Mouse (Mus musculus) layer of hippocampus, postnatal 14 days (tissue): ENCODE measurements at regions not wholly inside any gene's neighbourhood (a gene's known extent, or its start where the extent isn't known, plus 50 kb on each side); places are given as distances from the start of the nearest gene placed in this dataset.
A peak's percentile ranks its signal among the peaks of the same experiment; 100 is the strongest.
"Not testable (repeated sequence)": the region's sequence is repeated elsewhere in the genome, so short reads cannot be mapped to it uniquely, and the experiment has no call there.

Source experiments
- DNase-seq, 2 experiments: peaks; one replicate each; pipeline ENCODE4 v3.0.0; 2021 to 2022; ENCODE audit warnings: low spot score in 2 of 2, mixed read lengths in 1 of 2

DNA sequence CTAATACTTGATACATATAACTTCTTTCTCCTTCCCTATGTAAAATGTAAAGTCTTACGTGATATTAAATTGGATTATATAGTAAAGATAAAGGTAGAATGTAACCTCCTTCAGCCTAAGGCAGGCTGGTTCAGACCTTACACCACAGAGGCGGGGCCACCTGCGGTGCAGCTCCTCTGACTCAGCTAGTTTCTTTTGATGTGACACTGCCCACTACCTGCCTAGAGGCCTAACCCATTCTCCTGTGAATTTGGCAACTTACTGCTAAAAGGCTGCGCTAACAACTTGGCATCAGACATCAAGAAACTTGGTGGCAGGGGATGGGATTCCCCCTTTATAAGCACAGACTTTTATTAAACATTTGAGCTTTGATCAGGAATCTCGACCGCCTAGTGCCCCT is 74.5 kb downstream of the Aasdhppt start:
- DNase-seq, result no peak

DNA sequence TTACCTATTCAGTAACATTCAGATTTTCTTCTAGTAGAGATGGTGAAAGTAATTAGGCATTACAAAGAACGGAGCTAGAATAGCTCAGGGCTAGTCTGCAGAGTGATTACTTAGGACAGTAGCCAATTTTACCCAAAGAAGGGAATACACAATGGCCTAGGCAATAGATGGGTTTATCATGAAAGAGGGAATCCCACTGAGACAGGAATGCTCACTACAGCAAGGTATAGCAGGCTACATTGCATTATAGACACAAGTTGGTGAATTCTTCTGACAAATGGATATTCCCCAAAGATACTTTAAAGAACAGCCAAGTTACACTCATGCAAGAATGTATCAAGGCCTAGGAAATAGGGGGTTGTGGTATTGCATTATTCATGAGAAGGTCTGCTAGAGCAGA is 94.7 kb downstream of the Aasdhppt start:
- not testable (repeated sequence) for DNase-seq

DNA sequence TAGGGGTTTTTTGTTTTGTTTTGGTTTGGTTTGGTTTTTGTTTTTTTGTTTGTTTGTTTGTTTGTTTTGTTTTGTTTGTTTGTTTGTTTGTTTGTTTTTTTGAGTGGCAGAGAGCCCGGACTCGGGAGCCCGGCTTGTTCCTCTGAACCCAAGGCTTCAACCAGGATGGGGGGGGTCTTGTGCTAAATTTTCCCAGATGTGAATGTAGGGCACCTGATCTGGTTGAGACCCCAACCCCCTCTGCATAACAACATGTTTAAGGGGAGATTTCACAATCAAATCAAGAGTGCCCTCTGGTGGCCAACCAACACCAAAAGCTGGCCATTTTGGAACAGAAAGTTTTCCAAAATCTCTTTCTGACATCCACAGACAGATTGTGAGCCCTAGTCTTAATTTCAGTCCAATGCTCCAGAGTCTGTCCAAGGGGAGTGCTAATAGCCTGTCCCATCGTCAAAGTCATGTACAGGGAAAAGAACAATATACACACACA is 99.2 kb downstream of the Aasdhppt start:
- DNase-seq, result peak in 1 of 2 experiments; percentile 10

DNA sequence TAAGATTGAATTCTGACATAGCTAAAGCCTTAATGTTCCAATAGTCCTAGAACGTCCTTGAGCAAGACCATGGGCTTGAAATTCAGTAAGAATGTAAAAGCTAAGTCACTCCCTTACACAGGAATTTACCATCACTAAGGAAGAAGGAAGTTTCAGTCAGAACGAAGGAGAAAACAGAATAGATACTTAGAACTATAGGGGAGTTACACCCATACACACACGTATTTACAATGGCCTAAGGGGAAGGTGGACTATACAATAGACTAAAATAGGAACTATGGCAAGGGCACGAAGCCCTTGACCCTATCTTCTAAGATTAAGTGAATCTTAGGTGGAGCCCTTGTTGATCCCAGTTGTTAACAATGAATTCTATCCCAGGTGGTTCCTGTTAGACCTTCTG is 116.5 kb downstream of the Aasdhppt start:
- DNase-seq, result not testable (repeated sequence)

DNA sequence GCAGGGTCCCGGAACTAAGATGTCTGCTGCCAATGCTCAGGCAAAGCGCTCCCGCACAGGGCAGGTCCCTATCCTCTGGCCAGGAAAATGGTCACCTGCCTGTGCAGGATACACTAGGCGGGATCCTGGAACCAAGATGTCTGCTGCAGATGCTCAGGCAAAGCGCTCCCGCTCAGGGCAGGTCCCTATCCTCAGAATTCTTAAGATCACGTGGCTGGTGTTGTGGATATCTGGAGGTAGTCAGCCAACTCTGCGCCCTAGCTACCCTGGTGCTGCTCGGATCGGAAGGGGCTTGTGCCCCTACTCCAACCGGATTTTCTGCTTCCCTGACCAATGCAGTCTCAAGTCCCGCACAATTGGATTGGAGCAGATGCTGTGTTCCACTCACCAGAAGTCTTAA is 153.3 kb downstream of the Aasdhppt start:
- DNase-seq, result not testable (repeated sequence)

DNA sequence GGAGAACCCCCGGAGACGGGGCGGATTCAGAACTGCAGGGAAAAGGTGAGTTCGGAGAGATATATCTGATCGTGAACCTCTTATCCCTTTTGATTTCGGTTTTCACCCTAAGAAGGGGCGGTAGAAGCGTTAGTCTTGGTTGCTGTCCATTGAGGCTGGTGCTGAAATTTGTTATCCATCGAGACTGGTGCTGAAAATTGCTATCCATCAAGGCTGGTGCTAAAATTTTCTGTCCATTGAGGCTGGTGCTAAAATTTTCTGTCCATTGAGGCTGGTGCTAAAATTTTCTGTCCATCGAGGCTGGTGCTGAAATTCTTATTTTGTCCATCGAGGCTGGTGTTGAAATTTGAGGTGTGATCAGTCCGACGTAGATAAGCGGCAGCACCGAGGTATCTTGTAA is 170.4 kb downstream of the Aasdhppt start:
- not testable (repeated sequence) for DNase-seq

DNA sequence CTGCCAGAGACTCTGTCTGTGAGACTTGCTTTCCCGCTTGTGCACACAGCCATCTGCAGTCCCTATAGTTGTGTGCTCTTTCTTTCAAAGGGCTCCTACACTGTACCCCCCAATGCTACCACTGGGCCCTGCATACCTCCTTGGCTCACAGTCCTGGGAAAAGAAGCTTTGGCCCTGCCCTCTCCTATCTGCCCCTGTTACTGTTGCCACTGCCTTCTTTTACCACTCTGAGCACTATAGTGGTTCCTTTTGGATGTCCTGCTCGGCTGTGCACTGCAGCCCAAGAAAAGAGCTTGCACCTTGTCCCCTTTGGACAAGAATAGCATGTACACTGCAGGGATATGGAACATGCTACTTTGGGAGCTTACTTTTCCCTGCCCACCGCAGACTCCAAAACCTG is 216.8 kb downstream of the Aasdhppt start:
- DNase-seq, result no peak

DNA sequence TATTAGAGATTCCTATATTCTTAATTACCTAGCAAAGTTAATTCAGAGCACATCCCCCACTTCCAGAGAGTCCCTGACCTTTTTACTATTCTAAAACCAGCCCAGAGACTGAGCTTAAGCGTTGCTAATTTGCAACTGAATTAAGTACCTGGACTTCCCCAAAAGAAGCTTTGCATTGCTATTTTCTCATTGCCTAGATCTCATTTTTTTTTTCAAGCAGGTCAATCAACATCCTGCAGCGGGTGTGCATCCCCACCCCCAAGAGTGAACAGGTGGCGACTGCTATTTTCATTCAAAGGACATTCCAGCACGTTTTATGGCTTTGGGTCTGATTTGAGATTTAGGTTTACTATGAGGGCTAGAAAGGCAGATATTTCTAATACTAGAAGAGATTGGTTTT is 226.6 kb downstream of the Aasdhppt start:
- DNase-seq, result not testable (repeated sequence)

DNA sequence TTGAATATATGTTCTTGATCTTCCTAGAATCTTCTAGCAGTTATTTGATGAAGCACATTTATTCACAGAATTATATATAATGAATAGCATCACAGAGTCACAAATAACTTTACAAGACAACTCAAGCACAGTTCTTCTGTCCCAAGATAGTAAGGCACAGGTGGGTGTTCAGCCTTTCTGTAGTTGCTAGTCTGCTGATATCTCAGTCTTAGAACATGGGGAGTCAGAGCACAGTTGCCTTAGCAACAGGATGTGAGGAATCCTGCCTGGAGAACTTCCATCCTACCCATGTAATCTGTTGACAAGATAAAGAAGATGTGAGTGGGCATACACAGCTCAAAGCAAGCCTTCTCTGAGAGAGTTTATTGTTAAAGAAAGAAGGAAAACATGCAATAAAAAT is 248.2 kb downstream of the Aasdhppt start:
- DNase-seq, result no peak

DNA sequence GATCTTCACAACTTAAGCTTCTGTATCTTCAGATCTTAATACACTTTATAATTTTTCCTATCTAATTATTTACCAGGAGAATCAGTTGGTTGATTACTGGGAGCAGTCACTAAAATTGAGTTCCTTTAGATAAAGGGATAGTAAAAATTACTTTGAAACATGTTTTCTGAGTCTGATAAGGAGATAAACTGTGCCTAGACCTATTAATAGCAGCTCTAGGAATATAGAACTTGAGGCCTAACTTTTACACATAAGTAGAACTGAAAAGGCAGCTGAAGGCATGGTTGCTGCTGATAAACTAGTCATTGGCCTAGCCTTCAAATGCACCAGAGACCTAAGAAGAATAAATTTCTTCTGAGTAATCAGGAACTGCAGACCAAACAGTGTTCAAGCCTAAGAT is 260.5 kb downstream of the Aasdhppt start:
- DNase-seq, result no peak

DNA sequence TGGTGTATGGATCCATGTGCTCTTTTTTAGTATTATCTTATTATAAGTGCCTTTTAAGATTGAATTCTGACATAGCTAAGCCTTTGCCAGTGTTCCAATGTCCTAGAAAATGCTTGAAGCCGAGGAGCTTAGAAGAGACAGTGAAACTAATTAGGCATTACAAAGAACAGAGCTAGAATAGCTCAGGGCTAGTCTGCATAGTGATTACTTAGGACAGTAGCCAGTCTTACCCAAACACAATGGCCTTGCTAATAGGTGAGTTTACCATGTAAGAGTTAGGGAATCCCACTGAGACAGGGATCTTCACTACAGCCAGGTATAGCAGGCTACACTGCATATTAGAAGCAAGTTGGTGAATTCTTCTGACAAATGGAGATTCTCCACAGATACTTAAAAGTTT is 261.6 kb downstream of the Aasdhppt start:
- not testable (repeated sequence) for DNase-seq

DNA sequence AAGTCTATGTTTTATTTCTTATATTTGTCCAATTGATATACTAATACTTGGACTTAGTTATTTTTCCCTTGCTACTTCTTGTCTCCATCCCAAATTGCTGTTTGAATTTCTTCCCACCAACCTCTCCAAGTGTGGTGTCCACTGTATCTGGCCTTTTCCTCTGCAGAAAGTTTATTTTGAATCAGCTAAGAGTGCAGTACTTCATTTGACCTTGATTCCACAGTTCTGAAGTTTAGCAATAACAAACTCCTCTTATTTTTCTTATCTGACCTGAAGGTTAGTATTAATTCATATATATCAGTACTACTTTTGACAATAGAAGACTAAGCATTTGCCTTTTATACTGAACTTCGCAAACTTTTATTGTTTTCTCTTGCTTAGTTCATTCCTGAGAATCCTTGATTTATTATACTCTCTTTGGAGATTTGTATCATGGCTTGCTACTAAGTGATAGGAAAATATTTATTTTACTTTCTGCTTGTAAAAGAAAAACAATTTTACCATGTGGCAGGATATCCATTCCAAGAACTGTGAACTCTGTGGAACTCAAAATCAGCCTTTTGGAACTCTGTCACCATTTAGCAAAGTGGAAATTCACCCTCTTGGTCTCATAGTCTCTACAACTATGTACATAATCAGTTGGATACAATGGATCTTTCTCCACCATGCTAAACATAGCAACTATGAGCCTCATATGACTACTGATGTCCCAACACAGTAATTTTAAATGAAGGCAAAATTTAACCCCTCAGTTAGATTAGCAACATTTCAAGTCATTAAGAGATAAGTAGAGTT is 268.2 kb downstream of the Aasdhppt start:
- no peak for DNase-seq

DNA sequence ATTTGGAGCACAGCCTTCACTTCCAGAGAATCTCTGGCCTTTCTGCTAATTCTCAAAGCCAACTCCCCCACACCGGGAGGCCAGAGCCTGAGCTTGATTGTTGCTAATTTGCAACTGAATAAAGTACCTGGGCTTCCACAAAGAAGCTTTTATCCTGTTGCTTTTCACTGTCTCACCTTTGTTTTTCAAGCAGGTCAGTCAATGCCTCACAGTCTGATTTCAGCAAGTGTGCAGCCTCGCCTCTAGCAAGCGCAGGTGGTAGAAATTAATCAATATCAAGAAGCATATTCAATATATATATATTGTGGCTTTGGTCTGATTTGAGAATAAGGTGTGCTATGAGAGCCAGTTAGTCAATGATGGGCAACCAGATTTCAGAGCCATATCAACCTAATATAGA is 282.1 kb downstream of the Aasdhppt start:
- not testable (repeated sequence) for DNase-seq

DNA sequence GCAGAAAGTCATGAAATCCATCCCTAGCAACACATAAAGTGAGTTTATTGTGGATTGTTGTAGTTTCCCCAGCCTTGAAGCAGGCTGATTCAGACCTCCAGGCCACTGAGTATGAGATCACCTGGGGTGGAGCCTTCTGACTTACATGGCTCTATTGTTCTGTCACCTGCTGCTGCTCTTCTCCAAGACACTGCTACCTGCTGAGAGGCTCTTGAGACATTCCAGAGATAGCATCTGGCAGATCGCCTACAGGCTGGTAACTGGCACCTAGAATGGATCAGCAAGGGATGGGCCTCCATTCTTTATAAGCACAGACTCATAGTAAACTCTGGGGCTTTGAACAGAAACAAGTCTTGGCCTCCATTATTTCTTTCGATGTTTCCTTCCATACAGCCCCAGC is 289.2 kb downstream of the Aasdhppt start:
- no peak for DNase-seq

DNA sequence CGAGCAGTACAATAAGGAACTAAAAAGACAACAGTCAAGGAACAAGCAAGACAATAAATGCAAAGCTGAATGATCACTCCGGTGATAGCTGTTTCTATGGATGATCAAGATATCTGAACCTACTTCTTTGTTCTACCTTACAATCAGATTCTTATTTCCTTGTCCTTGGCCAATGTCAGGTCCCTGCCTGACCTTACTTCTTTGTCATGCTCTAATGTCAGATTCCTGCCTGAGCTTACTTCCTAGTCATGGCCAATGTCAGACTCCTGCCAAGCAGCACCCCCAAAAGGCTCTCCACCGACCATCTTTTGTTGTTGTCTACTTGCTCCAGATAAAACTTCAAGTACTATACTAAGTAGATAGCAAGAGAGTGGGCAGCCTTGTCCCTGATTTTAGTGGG is 312.6 kb downstream of the Aasdhppt start:
- no peak for DNase-seq

DNA sequence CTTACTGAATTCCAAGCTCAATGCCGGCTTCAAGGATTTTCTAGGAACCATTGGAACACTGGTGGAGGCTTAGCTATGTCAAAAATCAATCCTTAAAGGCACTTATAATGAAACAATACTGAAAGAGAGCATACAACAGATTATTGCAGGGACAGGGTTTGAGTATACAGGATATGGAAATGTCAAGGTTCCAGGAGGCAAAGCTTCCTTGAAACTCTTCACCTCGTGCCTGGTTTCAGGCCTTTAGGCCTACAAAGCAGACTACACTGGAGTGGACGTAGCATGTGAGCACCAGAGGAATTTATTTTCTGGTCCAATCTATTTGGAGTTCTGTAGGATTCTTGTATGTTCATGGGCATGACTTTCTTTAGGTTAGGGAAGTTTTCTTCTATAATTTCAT is 320.9 kb downstream of the Aasdhppt start:
- not testable (repeated sequence) for DNase-seq

DNA sequence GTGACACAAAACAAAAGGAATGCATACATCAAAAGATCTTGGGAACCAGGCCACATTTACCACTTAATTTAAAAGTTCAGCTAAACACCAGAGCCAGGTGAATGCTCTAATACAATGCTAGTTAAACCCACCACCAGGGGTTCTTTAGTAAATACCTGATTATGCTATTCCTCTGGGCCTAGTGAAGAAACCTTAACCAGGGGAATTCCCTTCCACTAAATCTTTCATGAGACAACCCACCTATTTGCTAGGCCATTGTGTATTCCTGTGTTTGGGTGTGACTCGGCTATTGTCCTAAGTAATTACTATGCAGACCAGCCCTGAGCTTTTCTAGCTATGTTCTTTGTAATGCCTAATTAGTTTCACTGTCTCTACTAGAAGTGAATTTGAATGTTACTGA is 321.3 kb downstream of the Aasdhppt start:
- DNase-seq, result not testable (repeated sequence)
